Mouse (Mus musculus) myocyte (in vitro differentiated cells): ENCODE measurements around the gene Scand1. TPM values are rescaled to one million over a fixed set of nuclear protein-coding genes. Genes with fewer than 3 reads are reported as not detected.

Source experiments
- H3K27me3 ChIP-seq: one replicate; pipeline ENCODE4 v1.6.1; 2011; ENCODE audit not compliant: control insufficient read depth, insufficient read depth, insufficient read length
- H3K36me3 ChIP-seq: one replicate; pipeline ENCODE4 v1.6.1; 2011; ENCODE audit not compliant: control insufficient read depth, insufficient read depth
- H3K4me2 ChIP-seq: one replicate; pipeline ENCODE4 v1.6.1; 2011; ENCODE audit warnings: low read depth, control low read depth
- H3K4me3 ChIP-seq: one replicate; pipeline ENCODE4 v1.5.1; 2011; ENCODE audit warnings: mild to moderate bottlenecking, control low read depth, moderate library complexity
- H3K79me2 ChIP-seq: one replicate; pipeline ENCODE4 v1.6.1; 2011; ENCODE audit not compliant: control insufficient read depth, insufficient read depth
- H3ac ChIP-seq: one replicate; pipeline ENCODE4 v1.6.1; 2011; ENCODE audit not compliant: control insufficient read depth, insufficient read length
- CEBPB ChIP-seq: IDR thresholded peaks from 2 replicates; pipeline ENCODE4 v1.6.1; 2011; ENCODE audit warnings: mild to moderate bottlenecking, moderate library complexity; ENCODE audit not compliant: poor library complexity, insufficient read depth, severe bottlenecking
- E2F4 ChIP-seq: IDR thresholded peaks from one replicate; pipeline ENCODE4 v1.6.1; 2011; ENCODE audit warnings: mild to moderate bottlenecking, control low read depth, moderate library complexity; ENCODE audit not compliant: insufficient read depth
- MAX ChIP-seq: IDR thresholded peaks from one replicate; pipeline ENCODE4 v1.6.1; 2011; ENCODE audit warnings: low read depth, mild to moderate bottlenecking, control low read depth
- MYOD1 ChIP-seq, 3 experiments: IDR thresholded peaks; one replicate each; pipeline ENCODE4 v1.6.1; 2011; ENCODE audit warnings: control low read depth in 2 of 3, low read depth in 2 of 3, mild to moderate bottlenecking in 2 of 3, moderate library complexity in 1 of 3; ENCODE audit not compliant: insufficient read length in 2 of 3, control insufficient read depth in 1 of 3
- MYOG ChIP-seq, 3 experiments: IDR thresholded peaks; one replicate each; pipeline ENCODE4 v1.6.1; 2011; ENCODE audit warnings: control low read depth in 2 of 3, low read depth in 2 of 3, mild to moderate bottlenecking in 2 of 3; ENCODE audit not compliant: insufficient read length in 2 of 3, control insufficient read depth in 1 of 3, insufficient read depth in 1 of 3
- POLR2A ChIP-seq: IDR thresholded peaks from one replicate; pipeline ENCODE4 v1.6.1; 2011; ENCODE audit warnings: low read depth, mild to moderate bottlenecking, control low read depth, moderate library complexity; ENCODE audit not compliant: insufficient read length
- POLR2AphosphoS2 ChIP-seq: IDR thresholded peaks from one replicate; pipeline ENCODE4 v1.6.1; 2011; ENCODE audit warnings: low read depth, control low read depth; ENCODE audit not compliant: insufficient read length
- REST ChIP-seq: IDR thresholded peaks from one replicate; pipeline ENCODE4 v1.6.1; 2011; ENCODE audit warnings: mild to moderate bottlenecking, control low read depth, moderate library complexity; ENCODE audit not compliant: insufficient read depth, insufficient read length
- SRF ChIP-seq: IDR thresholded peaks from one replicate; pipeline ENCODE4 v1.6.1; 2011; ENCODE audit warnings: low read depth; ENCODE audit not compliant: control insufficient read depth, insufficient read length
- TCF12 ChIP-seq: IDR thresholded peaks from one replicate; pipeline ENCODE4 v1.6.1; 2011; ENCODE audit warnings: mild to moderate bottlenecking, control low read depth; ENCODE audit not compliant: poor library complexity, insufficient read depth, severe bottlenecking
- TCF3 ChIP-seq: IDR thresholded peaks from one replicate; pipeline ENCODE4 v1.6.1; 2011; ENCODE audit warnings: low read depth, control low read depth; ENCODE audit not compliant: insufficient read length
- USF1 ChIP-seq: IDR thresholded peaks from one replicate; pipeline ENCODE4 v1.6.1; 2011; ENCODE audit warnings: low read depth, mild to moderate bottlenecking, control low read depth, moderate library complexity
- polyA plus RNA-seq: library from polyadenylated mRNA; unstranded; fragments of >200 nt; fragmentation: generic; extraction: Trizol; gene quantifications from one replicate; pipeline ENCODE4 v1.2.1, GENCODE M21; 2012; ENCODE audit warnings: missing spikeins

Scand1 gene
- polyA plus RNA-seq, 1 experiment, result 167 TPM

- Histone ChIP-seq H3K27me3 (no peaks in the 10 kb centered on the region), H3K4me2 (no peak overlapping the region), H3ac (no peak overlapping the region), H3K4me3 (no peak overlapping the region), H3K36me3 (no peaks in the 10 kb centered on the region), H3K79me2 (no peaks in the 10 kb centered on the region)
- no peak for TF ChIP-seq CEBPB
- no peak for TF ChIP-seq TCF3
- TF ChIP-seq USF1, result no peak
- TF ChIP-seq TCF12, result no peak
- no peak for TF ChIP-seq REST
- TF ChIP-seq POLR2A, result no peak
- TF ChIP-seq MAX, result no peak
- no peak for TF ChIP-seq MYOG (IDR thresholded peaks at IDR 0.05; ENCODE audit: control insufficient read depth in 1 of 3, insufficient read depth in 1 of 3, insufficient read length in 2 of 3, low read depth in 2 of 3)
- TF ChIP-seq E2F4, result no peak
- no peak for TF ChIP-seq POLR2AphosphoS2
- no peak for TF ChIP-seq SRF
- TF ChIP-seq MYOD1 (IDR thresholded peaks at IDR 0.05; ENCODE audit: control insufficient read depth in 1 of 3, insufficient read length in 2 of 3, low read depth in 2 of 3), result no peak
These were observed 6.0 kb upstream of the Scand1 start for GRCm38 (mm10) chr2:156318491-156318890.

- Histone ChIP-seq H3K36me3 (no peaks in the 10 kb centered on the region), H3K4me2 (no peak overlapping the region), H3ac (no peak overlapping the region), H3K79me2 (no peaks in the 10 kb centered on the region), H3K4me3 (no peak overlapping the region), H3K27me3 (no peaks in the 10 kb centered on the region)
- TF ChIP-seq USF1 (no peak), TCF12 (no peak), MYOD1 (IDR thresholded peaks at IDR 0.05; ENCODE audit: control insufficient read depth in 1 of 3, insufficient read length in 2 of 3, low read depth in 2 of 3) (no peak), CEBPB (no peak), REST (no peak), POLR2AphosphoS2 (no peak), E2F4 (no peak), POLR2A (no peak), MYOG (IDR thresholded peaks at IDR 0.05; ENCODE audit: control insufficient read depth in 1 of 3, insufficient read depth in 1 of 3, insufficient read length in 2 of 3, low read depth in 2 of 3) (no peak), SRF (no peak), TCF3 (no peak), MAX (no peak)
These were observed 2.3 kb upstream of the Scand1 start for GRCm38 (mm10) chr2:156314811-156315210.

- TF ChIP-seq CEBPB (no peak), TCF12 (no peak), USF1 (no peak), MYOG (IDR thresholded peaks at IDR 0.05; ENCODE audit: control insufficient read depth in 1 of 3, insufficient read depth in 1 of 3, insufficient read length in 2 of 3, low read depth in 2 of 3) (no peak), POLR2A (no peak), MAX (no peak), SRF (no peak), E2F4 (no peak), REST (no peak)
- Histone ChIP-seq H3K27me3 (no peaks in the 10 kb centered on the region), H3K36me3 (no peaks in the 10 kb centered on the region), H3ac (peak overlapping the region; percentile 73), H3K79me2 (no peaks in the 10 kb centered on the region), H3K4me2 (peak overlapping the region; percentile 68), H3K4me3 (peak overlapping the region; percentile 81)
These were observed 649 bp upstream of the Scand1 start for GRCm38 (mm10) chr2:156313153-156313552.

GRCm38 (mm10) chr2:156311841-156312291 lies 638 bp downstream of the Scand1 start:
- Histone ChIP-seq H3K4me2 (peak overlapping the region; percentile 60), H3K4me3 (peak overlapping the region; percentile 81), H3ac (peak overlapping the region; percentile 73)

GRCm38 (mm10) chr2:156311441-156311840 lies 1.1 kb downstream of the Scand1 start:
- TF ChIP-seq MYOD1 (IDR thresholded peaks at IDR 0.05; ENCODE audit: control insufficient read depth in 1 of 3, insufficient read length in 2 of 3, low read depth in 2 of 3) (no peak), MYOG (IDR thresholded peaks at IDR 0.05; ENCODE audit: control insufficient read depth in 1 of 3, insufficient read depth in 1 of 3, insufficient read length in 2 of 3, low read depth in 2 of 3) (no peak), E2F4 (no peak), SRF (no peak), TCF12 (no peak), TCF3 (no peak), POLR2AphosphoS2 (no peak), CEBPB (no peak), MAX (no peak), REST (no peak), POLR2A (no peak), USF1 (no peak)
- no peaks in the 10 kb centered on the region for H3K36me3 ChIP-seq

More at GRCm38 (mm10) chr2:156311841-156312291, 638 bp downstream of the Scand1 start:
- Histone ChIP-seq H3K36me3 (no peaks in the 10 kb centered on the region), H3K79me2 (no peaks in the 10 kb centered on the region), H3K27me3 (no peaks in the 10 kb centered on the region)
- TF ChIP-seq MYOG (IDR thresholded peaks at IDR 0.05; ENCODE audit: control insufficient read depth in 1 of 3, insufficient read depth in 1 of 3, insufficient read length in 2 of 3, low read depth in 2 of 3) (peak in 2 of 3 experiments; percentile 61 to 67), TCF12 (no peak), MYOD1 (IDR thresholded peaks at IDR 0.05; ENCODE audit: control insufficient read depth in 1 of 3, insufficient read length in 2 of 3, low read depth in 2 of 3) (peak in 1 of 3 experiments; percentile 57), E2F4 (no peak), REST (no peak), CEBPB (no peak), POLR2A (no peak), POLR2AphosphoS2 (peak; percentile 37)

More at GRCm38 (mm10) chr2:156311441-156311840, 1.1 kb downstream of the Scand1 start:
- Histone ChIP-seq H3K4me2 (peak overlapping the region; percentile 60), H3ac (peak overlapping the region; percentile 73), H3K4me3 (peak overlapping the region; percentile 81), H3K27me3 (no peaks in the 10 kb centered on the region), H3K79me2 (no peaks in the 10 kb centered on the region)
